Mouse (Mus musculus): ENCODE results near the gene Ddc.

The Ddc gene

DNA sequence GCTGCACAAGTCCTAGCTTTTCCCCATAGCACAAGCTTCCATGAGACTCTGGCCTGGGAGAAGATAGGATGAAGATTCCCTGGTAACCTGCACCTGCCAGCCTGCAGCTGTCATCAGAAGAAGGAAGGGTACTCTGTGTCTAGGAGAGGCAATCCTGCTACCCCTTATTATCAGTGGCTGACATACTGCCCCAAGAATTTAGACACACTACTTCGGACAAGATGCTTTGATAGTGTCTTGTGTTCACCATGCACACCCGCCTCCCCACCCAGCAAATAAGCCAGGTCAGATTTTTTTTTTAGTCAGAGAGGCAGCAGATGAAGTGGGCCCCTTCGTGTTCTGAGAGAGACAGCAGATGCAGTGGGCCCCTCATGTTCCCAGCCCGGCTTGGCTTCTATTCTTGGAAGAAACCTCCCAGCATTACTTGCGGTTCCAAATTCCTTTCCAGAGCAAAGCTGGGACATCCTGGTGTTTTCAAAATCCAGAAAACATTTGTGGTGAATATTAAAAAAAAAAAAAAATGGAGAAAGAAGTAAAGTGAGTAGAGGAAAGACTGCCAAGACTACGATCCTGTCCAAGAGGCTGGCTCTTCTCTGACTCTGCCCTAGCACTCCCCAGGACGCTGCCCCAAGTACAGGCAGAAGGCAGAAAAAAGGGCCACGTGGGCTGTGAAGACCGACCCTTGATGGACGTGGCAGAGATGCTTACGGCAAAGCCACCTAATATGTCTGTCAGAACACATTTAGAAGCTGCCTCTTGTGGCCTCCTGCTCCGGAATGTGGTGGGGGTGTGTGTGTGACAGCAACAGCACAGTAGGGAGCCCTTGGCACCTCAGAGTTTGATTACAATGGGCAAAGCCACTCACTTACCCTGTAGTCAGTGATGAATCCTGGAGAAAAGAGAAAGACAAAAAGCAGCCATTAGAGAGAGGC, 73.7 kb downstream of the Ddc start:
- DNase-seq (ENCODE audit: low spot score): no peak

DNA sequence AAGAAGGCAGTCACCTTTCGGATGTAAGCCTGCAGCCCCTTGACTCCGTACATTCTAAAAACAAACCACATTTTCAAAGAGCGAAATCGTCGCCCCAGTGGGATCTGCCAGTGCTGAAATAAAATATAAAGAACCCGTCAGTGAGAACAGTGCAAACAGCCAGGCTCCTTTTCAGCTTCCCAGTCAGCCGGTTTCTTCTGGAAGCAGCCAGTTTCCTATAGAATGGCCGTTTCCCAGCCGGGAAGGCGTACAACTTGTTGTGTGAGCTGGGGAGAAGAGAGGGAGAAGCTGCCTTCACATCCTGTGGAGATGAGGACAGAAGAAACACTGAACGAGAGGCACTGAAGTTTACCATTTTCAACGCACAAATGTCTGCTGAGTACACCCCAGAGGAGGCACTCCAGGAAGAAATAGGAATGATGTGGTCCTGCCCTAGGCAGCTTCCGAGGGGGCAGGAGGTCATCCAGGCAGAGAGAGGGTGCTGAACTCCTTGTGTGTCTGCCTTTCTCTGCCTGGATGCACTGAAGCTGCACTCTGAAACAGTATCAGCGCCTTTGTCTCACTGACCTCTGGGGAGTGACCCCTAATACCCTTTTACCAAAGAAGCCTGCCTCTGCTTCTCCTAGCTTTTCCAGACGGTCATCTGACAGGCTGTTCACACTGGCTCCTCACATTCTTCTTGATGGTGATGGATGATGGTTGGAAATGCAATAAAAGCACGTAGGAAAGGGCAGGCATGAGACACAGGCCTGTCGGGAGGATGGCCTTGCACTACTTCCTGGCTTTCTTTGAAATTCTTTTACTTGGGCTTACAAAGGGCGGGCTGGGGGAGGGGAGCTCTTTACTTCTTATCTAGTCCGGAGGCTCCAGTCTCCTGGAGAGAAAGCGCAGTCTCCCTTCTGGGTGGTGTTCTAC, 75.5 kb downstream of the Ddc start:
- DNase-seq (ENCODE audit: low spot score): no peak

DNA sequence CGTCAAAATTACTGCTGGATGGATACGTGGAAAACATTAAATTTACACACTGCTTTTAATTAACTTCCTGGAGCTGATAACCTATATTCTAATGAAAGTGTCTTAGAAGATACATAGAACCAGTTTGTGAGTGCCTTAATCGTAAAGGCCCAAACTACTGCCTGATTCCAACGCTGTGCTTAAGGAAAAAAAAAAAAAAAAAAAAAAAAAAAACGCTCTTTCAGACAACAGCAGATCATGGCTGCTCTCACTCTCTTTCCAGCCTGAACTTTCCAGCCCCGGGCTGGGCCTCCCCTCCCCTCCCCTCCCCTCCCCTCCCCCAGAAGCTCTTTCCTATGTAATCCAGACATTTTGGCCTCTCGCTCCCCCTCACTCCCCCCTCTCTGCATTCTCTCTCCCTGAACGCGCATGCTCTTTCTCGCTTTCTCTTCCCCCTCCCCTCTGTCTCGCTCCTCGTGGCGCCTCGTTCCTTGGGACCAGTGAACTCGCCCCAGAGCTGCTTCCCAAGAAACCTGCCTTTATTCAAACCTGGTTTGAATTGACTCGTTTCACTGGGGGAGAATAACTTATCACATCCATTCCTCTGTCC, 76.5 kb downstream of the Ddc start:
- no peak for DNase-seq (ENCODE audit: low spot score)

DNA sequence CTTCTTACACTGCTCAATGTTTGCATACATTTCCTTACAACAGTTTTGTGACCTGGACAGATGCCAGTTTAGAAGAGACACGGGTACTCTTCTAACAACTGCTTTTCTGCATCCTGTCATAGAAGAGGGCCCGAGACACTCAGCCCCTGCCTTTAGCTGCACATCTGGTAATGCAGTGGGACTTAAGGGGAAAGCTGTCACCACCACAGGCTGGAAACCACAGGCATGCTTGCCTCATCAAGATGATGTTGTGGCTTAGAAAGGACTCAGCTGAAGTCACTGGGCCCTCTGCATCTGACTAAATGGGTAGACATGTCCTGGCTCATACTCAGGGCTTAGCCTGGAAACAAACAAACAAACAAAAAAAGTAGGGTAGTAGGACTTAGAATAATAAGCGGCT, 77.2 kb downstream of the Ddc start:
- no peak for DNase-seq (ENCODE audit: low spot score)

- peak; percentile 87 for DNase-seq (ENCODE audit: low spot score)
Measured at GRCm38 (mm10) chr11:11820251-11820650, 77.7 kb downstream of the Ddc start.

DNA sequence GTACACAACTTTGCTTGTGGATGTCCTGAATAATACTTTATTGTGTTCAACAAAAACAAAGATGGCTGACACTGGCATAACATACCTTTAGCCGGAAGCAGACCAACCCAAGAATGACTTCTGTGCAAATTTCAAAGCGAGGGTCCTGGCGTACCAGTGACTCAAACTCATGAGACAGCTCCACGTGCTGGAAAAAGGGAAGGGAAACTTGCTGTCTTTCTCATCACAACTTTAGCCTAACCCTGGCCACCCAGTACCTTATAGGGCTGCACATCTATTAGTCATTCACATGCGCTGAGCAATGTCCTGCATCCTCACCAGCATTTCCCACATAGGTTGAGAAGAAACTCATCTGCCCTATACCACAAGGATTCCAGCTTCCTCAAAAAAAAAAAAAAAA, 78.7 kb downstream of the Ddc start:
- no peak for DNase-seq (ENCODE audit: low spot score)

GRCm38 (mm10) chr11:11818797-11819196, 79.1 kb downstream of the Ddc start:
- DNase-seq (ENCODE audit: low spot score): no peak

DNA sequence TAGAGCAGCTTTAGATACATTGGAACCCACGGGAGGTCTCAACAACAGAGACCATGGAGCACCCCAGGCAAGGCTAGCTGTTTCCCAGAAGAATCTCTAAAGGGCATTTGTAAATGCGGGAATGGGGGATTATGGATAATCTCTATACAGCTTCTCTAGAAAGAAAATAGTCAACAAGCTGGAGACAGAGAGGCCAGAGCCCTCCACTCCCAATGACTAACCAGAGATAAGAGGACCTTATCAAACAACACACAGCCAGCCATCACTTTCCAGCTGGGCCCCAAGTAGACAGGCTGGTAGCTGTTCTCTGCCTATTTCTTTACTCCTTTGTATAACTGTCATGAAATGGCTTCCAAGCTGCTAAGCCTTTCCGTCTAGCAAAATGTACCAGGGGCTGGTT, 82.2 kb downstream of the Ddc start:
- DNase-seq (ENCODE audit: low spot score): no peak

GRCm38 (mm10) chr11:11811906-11812480, 86.0 kb downstream of the Ddc start:
- DNase-seq (ENCODE audit: low spot score): peak; percentile 76

DNA sequence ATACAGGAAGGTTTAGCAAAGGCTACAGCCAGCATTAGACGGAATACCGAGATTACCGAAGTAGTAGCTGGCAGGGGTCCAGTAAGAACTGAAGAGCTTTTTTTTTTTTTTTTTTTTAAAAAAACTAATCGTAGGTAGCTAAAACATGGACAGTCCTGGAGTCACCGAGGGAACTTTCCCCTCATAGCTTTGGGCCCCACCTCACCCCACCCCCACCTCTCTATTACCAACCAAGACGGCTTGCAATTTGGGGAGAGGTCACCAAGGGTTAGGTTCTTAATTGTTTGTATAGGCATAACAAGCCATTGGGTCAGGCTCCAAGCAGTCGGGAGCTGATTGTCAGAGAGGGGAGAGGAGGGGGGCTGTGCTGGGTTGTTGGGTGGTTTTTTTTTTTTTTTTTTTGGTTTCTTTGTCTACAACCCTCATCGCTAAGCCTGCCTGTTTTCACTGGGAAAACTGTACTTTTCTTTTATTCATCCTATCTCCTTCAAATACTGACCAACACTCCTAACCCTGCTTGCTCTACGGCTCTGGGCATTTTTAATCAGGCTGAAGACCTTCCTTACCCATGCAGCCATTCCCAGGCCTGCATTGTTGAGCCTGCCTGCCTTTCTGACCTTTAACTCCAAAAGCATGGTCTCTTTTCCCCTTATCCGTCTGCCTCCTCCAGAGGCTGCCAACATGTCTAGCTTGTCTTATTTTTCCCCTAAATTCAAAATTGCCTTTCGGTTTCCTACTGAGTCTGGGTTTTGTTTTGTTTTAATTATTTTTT, 88.4 kb downstream of the Ddc start:
- no peak for DNase-seq (ENCODE audit: low spot score)

DNA sequence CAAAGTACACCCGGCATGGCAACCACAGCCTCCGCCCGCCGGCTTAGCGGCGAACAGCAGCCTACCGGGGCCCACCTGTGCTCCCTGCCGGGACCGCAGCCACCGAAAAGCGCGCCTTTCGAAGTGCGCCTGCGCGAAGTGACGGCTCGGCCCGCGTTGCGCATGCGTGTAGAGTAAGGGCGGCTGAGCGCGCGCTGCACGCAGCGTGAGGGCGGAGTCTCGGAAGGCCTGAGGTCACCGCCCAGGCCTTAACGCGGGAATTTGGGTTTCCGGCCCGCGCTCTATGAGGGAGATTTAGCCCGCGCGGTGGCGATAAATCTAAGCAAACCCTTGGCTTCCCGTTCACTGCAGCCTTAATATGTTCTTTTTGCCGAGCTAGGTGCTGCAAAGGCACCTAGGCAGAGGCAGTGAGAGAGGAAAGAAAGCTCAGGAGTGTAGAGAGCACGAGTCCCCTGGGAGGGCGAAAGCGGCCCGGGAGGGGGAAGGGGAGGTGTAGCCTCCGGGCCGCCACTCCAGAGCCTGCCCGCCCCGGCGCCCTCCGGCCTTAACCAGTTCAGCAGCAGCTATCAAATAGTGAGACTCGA, 89.0 kb downstream of the Ddc start, which contains the start of gene Fignl1:
Gene Fignl1, minus strand, starts transcription at position 143 of the 584 bp plus-strand sequence.
- peak; percentile 95 for DNase-seq (ENCODE audit: low spot score)

- DNase-seq (ENCODE audit: low spot score): no peak
Measured at GRCm38 (mm10) chr11:11808035-11808819, 89.7 kb downstream of the Ddc start.

GRCm38 (mm10) chr11:11805951-11806350, 92.0 kb downstream of the Ddc start:
- no peak for DNase-seq (ENCODE audit: low spot score)

DNA sequence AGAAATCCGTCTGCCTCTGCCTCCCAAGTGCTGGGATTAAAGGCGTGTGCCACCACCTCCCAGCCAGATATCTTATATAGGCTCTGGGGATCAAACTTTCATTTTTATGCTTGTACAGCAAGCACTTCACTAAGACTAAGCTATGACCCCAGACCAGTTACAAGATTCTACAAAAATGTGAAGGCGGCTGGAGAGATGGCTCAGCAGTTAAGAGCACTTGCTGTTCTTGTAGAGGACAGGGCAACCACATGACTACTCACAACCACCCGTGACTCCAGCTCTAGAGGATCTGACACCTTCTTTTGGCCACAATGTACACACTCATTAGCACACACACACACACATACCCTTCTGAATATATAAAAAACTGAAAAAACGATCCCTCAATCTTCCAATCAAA, 93.5 kb downstream of the Ddc start:
- no peak for DNase-seq (ENCODE audit: low spot score)

DNA sequence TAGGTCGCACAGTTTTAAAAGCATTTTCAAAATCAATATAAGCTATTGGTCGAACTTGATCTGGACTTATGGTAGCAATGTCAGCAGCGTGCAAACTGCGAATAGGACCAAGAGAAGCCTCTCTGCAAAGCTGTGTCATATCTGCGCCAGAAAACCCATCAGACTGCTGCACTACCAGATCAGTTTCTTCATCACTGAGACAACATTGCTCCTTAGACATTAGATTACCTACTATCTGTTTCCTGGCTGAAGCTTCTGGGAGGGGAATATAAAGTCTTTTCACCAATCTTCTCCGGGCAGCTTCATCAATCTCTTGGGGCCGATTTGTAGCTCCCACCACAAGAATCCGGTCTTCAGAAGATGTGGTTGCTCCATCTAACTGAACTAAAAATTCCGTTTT, 96.9 kb downstream of the Ddc start:
- DNase-seq (ENCODE audit: low spot score): no peak

DNA sequence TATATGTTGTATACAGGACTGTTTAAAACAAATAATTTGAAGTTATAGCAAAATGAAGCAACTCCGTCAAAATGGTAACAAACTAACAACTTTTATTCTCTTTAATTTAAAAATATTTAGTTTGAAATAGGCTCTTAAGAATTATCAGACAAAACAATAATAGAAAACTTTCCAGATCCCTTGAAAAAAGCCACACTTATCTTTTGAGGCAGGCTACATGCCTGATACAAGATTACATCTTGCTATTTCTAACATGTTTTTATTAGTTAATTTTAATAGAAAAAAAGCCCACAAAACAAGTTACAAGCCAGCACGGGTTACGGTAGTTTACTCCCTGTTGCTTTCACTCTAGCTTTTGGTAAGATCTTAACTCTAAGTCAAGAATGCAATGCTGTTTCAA, 97.6 kb downstream of the Ddc start:
- DNase-seq (ENCODE audit: low spot score): no peak

- no peak for DNase-seq (ENCODE audit: low spot score)
Measured at GRCm38 (mm10) chr11:11798690-11799089, 99.3 kb downstream of the Ddc start.

DNA sequence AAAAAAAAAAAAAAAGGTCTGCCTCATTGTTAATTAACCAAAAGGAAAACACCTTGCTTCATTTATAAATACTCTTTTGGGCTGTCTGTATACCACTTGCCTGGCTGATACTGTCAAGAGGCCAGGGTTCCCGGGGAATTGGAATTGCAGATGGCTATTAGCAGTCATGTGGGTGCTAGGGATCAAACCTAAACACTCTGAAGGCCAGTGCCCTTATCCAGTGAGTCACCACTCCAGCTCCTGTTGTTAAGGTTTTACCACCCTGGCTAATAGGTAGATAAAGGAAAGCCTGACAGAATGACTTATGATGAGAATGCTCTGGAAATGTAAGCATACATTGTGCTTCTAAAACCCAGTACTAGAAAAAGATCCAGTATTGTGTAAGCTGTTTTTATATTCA, 103.3 kb downstream of the Ddc start:
- no peak for DNase-seq (ENCODE audit: low spot score)

- peak; percentile 84 for DNase-seq (ENCODE audit: low spot score)
Measured at GRCm38 (mm10) chr11:11788521-11788974, 109.4 kb downstream of the Ddc start.

GRCm38 (mm10) chr11:11785457-11785856, 112.5 kb downstream of the Ddc start:
- peak; percentile 24 for DNase-seq (ENCODE audit: low spot score)

All from lung, postnatal 25 days (tissue).